Mouse (Mus musculus): ENCODE data around the gene Gm49368.

DNA sequence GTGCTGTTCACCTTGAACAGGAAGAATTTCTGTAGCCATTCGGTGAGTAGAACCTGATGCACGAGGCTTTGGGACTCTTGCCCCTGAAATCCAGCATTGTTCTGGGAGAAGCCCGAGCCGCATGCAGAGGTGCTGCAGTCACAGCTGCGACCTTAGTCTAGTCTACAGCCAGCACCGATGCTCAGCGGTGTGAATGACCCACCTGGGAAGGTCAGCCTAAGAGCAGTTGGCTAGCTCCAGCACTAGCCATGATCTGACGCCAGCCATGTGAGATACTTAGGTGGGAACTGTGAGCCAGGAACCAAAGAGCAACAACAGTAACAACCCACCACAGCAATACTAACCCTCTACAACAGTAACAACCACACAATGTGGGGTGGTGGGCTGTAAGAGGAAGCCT is 4.6 kb upstream of the Gm49368 start:
- TF ChIP-seq POLR2A (IDR thresholded peaks at IDR 0.05; ENCODE audit: low read depth, low read length) (no peak), CTCF (conservative IDR thresholded peaks at IDR 0.05; ENCODE audit: insufficient read depth, insufficient read length, low read depth, low read length) (no peak)

All from kidney, adult 2 months (tissue).